Mouse (Mus musculus): Measurements from ENCODE around the gene Itga8. TPM values are rescaled to one million over a fixed set of nuclear protein-coding genes. Genes with fewer than 3 reads are reported as not detected.

Gene Itga8
- polyA plus RNA-seq (2015; fragmentation: Nextera tagmentation; extraction: Ambion mirVana): 0.74 and 1.4 TPM in 2 replicates

DNA sequence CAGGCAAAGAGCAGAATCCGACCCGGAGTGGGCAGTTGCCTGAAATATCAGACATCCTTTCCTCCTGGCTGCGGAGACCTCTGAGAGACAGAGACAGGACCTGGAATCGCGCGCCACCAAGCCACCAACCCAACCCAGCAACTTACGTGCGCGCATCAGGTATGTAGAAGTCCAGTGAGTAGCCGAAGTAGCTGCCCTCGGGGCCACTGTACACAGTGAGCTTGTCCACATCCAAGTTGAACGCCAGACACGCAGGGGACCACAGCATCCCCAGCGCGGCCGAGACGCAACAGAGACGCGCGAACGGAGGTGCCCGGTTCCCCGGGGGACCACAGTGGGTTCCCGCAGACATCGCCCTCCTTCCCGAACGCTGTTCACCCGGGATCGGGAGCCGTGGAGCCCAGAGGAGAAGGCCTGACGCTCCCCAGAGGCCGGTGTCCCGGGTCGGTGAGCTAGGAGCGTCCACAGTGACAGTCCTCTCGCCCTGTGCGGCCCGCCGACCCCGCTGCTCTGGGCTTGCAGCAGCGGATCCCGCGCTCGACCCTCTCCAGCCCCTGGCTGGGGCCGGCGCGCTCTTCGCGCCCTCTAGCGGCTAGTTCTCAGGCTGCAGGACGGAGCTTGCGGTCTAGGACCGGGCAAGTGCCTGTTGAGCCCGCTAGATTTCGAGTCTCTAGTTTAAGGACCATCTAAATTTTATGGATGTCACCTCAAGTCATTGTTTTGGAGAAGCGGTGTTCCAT lies at the start of gene Itga8:
TSS of gene Itga8 (minus strand) at position 492 of the 740 bp plus-strand sequence.
- peak; percentile 62 for DNase-seq (ENCODE audit: low spot score)

DNA sequence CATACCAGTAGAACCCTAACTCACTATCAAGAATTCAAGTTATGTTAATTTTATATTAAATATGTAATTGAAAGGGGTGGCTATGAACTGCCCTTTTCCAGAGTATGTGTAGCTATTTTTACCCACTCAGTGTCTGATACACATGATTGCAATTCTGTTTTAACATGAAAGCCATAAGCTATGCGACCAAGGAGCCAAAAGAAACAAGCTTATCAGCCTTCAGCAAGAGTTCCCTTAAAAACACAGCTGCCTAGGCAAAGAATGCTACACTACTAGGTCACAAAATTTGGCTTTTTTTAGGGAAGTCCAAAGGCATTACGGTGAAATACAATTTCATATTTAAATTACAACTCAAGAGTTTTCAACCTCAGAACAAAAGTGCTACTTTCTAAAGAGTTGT lies 47.2 kb upstream of the Itga8 start:
- DNase-seq (ENCODE audit: low spot score): no peak

DNA sequence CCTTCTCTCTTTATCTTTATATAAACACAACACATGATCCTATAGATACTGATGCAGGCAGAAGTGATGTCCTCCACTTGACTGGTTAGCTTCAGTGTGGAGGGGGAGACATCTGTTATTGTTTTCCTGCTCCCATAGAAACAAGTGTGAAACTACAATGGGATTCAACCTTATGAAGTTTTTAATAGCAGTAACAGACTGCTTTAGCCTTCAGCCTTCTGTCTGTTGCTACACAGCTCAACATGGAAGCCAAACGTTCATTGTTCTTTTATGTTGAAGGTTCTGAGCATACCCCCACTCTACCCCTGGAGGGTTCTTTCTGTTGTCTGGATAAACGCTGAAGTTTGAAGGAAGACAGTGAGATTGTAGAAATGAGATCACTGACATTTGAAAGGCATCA lies 30.2 kb upstream of the Itga8 start:
- no peak for DNase-seq (ENCODE audit: low spot score)

DNA sequence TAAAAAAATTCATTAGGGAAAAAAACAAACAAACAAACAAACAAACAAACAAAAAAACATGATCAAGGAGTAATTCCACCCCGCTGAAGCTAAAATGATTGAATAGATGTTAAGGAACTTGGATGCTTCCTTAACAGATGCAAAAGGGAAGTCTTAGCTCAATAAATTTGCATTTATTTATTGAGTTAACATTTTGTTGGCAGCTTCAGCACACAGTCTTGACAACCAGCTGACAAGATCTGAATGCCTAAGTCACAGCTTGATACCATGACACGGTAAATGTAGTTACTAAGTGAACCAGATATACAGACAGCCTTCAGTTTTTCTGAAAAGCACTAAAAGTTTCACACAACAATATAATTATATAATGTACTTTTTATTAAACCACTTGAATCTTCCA lies 27.9 kb upstream of the Itga8 start:
- DNase-seq (ENCODE audit: low spot score): no peak

DNA sequence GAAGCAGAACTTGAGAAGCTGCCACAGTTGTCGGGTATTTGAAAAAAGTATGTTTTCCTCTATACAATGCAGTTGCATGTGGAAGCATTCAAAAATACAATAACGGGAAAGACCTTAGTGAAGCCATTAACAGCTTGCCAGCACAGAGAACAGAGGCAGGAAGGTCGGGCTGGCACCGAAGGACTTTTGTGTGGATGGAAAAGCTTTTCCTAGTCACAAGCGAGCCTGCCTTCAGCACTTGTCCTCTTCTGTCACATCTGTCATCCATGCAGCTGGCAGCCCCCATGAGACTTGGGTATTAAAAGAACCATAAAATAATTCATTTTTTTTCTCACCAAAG lies 27.3 kb upstream of the Itga8 start:
- no peak for DNase-seq (ENCODE audit: low spot score)

DNA sequence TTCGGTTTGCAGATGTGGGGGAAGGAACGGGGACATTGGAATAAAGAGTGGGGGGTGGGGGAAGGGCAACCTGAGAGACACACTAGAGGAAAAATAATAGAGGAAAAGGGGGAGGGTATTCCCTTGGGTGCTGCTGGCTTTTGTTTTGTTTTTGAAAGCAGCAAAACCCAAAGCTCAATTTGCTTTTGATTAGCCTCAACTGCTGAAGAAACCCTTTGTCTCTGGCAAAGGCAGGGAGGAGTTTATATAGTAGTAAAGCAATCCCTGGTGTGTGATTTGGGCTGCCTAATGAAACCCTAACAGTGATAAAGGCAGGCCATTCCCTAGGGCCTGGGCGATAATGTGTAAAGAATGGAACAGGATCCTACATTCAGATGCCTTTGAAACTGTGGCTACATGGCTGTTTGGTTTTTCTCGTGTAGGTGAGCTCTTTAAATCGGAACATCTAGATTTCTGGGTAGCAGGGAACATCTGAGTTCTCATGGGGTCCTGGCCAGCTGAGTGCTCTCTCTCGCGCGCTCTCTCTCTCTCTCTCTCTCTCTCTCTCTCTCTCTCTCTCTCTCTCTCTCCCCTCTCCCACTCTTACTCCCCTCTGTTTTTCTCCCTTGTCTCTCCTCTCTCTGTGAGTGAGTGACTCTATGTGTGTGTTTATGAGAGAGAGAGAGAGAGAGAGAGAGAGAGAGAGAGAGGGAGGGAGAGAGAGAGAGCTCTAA lies 26.8 kb upstream of the Itga8 start:
- no peak for DNase-seq (ENCODE audit: low spot score)

DNA sequence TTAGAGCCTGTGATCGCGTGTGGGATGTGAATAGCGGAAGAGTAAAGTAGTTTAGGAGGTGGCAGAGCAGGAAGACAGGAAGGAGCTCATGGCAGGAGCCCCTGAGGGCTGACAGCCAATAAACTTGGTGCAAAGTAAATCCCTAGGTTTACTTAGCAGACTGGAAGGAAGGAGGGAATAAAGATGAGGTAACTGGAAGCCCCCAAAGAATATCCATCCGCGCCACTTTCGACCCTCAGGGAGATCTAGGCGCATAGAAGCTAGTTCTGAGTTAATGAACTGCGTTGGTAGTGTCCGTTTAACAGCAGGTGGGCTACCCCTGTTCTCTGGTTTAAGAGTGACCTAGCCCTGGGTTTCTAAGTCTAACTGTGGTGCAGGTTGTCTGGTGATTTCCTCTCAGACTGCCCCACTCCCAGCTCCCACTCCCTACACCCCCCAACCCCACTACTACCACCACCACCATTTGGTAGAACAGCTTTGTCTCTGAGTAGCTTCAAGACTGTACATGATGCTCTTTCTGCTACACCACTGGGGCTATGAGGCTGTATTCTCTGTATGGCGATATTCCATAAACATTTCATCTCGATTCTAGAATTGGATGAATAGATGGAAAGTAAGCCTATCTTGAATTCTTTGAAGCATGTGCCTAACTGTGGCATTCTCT lies 26.1 kb upstream of the Itga8 start:
- DNase-seq (ENCODE audit: low spot score): no peak

DNA sequence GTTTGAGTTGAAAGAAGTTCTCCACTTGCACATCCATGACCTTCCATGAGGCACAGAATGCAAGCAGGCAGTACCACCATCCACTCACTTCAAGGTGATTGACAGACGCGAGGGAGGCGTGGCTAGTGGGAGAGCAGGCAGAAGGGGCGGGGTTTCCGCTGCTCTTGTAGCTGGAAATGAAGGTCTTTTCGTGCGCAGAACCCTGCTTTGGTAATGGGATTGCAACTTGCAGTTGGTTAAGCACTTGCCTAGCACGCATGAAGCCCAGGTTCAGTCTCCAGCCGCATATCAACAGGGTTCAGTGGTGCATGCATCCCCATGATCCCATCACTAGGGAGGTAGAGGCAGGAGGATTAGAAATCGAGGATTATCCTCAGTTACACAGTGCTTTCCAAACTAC lies 25.5 kb upstream of the Itga8 start:
- peak; percentile 71 for DNase-seq (ENCODE audit: low spot score)

DNA sequence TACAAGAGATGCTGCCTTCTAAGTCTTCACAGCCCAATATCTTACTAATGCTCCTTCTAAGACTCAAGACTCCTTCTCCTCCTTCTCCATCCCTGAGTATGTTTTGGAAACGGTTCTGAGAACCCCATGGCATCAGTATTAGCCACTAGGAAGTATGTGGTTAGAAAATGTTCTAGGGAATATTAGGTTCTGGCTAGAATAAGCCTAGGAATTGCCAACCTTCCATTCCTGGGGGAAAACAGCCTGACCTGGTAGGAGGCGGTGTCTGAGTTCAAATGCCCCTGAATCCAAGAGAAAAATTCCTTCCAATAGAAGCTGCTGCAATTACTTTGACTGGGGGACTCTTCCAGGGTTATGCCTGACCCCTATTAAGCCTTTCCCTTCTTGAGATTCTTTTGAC lies 24.1 kb upstream of the Itga8 start:
- no peak for DNase-seq (ENCODE audit: low spot score)

DNA sequence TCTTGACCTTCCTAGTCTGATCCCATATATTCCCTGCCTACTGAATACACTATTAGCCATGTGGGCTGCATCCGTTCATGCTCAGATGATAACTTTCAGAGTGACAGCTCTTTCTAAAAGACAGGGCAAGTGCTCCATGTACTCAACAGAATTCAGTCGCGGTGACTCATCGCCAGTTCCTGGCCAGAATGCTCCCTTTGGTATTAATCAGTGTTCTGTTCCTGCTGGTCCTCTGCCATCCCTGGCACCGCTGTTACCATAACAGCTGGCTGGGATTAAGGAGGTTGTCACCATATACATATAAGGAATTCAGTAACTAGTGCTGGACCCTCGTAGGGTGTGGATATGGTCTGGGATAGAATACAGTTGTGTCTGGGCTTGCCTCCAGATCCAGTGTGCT lies 23.7 kb upstream of the Itga8 start:
- no peak for DNase-seq (ENCODE audit: low spot score)

DNA sequence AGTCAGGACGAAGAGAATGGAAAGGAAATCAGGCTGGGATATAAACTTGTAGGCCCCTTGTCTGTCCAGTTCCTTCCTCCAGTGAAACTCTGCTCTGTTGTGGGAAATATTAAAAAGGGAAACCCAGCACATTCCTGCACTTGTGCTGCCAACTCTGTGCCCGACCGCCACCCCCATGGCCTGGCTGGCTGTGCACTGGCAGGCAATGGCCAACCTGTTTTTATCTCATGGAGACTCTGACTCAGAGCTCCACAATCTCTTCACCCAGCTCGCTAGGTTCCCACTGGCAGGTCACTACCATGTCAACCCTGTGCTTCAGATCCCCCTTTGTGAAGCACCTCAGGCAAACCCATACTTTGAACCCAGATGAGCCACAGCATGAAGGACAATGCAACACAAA lies 19.2 kb upstream of the Itga8 start:
- DNase-seq (ENCODE audit: low spot score): no peak

DNA sequence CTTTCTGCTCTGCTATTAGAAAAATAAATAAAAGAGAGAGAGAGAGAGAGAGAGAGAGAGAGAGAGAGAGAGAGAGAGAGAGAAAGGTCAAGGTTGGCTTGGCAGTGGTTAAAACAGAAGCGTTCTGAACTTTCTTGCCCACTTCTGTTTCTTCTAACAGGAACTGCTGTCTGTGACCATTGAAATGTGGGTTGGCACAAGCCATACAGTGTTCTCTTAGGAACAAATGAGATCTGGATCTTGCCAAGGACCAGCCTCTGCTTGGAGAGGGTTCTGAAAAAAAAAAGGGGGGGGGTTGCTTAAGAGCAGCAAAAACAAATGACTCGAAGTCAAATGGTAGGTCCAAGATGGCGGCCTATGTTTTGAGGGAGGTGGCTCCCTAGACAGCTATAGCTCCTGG lies 17.0 kb upstream of the Itga8 start:
- DNase-seq (ENCODE audit: low spot score): no peak

DNA sequence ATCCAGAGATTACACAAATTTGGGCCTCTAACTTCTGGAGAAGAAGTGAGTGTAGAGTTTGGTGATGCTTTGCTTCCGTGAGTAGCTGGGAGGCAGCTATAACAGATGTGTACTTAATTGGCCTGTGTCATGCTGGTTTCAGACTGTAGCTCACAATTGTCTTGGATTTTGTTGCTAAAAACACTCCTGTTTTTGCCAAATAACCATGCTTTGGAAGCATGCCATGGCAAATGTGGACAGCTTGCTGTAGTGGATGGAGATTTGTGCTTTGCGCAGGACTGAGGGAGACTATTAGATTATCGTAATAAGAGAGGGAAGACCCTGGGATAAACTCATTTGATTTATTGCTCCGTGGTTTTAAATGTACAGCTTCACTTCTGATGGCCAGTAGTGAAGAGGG lies 16.3 kb upstream of the Itga8 start:
- DNase-seq (ENCODE audit: low spot score): no peak

DNA sequence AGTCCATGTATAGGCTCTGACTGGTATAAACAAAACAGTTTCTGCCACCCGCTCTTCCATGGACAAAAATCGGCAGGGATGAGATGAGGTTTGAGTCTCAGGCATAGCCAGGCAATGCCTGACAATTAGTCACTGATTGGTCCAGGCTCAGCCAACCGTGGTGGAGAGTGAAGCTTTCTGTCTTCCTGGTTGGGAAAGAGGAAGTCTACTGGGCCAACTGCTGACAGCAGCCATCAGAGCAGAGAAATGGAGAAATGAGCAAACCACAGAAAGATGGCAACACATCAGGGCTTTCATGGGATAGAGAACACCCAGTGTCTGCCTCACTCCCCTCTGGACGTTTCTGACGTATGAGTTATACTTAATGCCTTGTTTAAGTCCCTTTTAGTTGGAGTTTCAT lies 15.6 kb upstream of the Itga8 start:
- no peak for DNase-seq (ENCODE audit: low spot score)

DNA sequence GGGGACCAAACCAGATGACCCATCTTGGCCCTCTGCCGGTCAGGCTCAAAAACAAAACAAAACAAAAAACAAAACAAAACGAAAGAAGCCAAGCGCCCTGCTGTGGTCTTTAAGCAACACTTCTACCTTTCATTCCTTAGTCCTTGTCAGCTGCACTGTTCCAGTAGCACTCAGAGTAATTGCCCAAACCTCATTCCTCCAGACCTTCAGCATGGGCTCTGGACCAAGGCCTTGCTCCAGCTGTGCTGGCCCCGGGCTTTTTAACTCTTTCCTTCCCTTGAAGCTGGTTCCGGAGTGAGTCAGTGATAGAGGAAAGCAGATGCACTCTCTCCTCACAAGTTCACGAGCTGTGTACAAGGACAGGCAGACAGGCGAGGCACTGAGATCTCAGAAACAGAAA lies 14.6 kb upstream of the Itga8 start:
- DNase-seq (ENCODE audit: low spot score): no peak

DNA sequence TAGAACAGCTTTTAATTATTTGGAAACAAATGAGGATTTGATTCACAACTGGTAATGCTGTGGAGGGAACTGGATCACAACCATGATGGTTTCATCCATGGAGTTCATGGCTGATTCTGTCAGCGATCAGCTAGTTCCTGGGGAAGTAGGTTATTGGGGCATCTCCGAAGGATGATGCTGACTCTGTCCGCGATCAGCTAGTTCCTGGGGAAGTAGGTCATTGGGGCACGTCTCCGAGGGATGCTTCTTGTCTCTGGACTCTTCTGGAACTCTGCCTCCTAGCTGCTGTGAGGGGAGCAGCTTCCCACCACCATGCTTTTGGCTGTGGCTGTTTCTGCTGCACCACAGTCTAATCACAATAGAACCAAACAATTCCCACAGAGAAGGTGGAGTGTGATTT lies 12.3 kb upstream of the Itga8 start:
- no peak for DNase-seq (ENCODE audit: low spot score)

DNA sequence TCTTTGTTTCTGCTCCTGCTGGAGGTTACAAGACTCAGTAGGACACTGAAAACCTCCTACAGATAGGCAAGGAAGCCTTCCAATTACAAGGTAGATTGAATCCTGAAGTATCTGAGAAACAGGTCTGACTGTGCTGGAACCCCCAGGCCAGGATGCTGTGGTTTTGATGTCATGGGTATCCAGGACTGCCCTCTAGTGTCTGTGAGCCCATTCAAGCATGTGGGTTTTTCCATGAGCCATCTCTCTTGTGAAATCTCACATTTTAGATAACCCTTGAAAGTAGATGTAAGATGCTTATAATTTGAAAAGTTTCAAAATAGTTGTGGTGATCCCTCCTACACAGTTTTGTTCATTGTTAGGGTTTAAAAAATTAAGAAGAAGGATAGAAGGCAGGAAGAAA lies 6.7 kb upstream of the Itga8 start:
- DNase-seq (ENCODE audit: low spot score): no peak

DNA sequence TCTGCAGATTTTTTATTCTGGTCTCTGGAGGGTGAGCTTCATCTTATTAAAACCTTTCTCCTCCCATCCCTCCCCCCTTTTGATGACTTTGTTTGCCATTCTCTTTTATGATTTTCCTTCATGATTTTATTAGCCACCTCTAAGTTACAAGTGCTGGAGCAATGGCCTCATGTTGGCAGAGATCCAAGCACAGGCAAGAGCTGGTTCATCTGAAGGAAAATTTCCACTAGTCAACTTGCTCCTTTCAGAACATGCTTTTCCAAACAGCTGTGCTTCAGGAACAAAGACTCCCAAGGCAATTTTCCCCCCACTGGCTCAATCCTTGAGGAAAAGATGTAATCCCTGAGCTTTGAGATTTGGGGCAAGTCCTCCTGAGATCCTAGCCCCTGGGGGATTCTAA lies 5.6 kb upstream of the Itga8 start:
- DNase-seq (ENCODE audit: low spot score): no peak

DNA sequence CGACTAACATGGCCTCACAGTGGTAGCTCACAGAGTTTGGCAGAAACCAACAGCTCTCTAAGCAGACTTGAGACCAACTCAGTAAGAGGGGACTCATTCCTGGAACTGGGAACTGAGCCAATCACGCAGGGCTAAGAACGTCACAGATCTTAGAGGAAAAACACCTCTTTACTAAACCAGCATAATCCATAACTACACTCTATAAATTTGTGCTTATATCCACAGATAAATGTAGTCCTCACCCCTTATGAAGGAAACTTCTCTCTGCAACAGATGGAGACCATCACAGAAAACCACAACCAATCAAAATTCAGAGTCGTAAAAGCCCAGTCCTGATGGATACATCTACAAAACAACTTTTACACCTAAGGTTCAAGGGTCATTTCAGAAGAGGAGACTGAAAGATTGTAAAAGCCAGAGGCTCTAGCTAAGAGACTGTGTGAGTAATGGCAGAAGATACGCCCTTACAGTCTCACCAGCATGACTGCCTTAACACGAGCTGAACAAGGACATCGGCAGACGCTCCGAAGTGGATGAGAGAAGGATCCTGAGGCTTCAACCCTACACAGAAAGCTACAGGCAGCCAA lies 3.4 kb upstream of the Itga8 start:
- DNase-seq (ENCODE audit: low spot score): no peak

DNA sequence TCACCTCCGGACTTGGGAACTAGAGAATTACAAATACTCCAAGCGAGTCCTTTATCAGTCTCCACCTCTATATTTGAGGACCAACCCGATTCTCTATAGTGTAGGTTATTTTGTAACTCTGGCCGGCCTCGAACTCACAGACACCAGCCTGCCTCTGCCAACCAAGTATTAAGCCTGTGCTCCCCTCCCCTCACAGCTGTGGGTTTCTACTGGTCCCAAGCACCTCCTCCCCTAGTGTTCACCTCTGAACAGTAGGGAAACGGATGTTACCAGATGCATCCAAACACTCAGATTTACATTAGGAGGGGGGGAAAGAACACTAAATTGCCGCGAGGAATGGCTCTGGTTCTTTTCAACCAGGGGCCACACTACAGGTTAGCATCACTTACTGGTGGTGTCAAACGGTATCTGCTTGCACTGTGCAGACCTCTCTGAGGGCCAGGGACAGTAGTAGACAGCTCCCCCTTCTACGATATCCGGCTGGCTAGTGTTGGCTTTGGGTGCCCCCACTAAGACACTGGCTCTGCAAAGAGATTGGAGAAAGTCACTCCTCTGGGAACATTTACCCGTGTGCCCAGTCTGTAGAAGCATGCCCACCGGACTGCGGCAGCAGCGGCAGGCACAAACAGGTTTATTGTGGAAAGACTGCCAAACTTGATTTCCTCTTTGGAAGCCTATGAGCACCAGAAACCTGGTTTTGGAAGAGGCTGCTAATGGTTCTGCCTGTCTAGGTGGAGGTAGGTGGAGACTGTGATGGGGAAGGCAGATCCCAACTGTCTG lies 1.1 kb downstream of the Itga8 start:
- DNase-seq (ENCODE audit: low spot score): no peak

DNA sequence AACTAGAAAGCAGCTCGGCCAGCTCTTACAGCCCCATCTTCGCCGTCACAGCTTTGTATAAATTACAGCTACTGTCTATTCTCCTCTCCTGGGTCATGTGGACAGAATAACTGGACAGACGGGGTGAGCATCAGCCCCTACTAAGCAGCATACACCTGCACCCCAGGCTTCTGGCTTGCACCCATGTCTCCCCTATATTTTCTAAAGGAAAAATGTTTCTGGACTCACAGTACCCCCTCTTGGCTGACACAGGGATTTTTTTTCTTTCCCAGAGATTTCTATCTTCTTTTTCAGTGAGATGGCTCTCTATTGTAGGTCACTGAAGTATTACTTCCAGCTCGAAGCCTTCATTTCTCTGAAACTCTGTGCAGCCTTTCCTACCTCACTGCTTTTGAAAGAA lies 4.4 kb downstream of the Itga8 start:
- no peak for DNase-seq (ENCODE audit: low spot score)

DNA sequence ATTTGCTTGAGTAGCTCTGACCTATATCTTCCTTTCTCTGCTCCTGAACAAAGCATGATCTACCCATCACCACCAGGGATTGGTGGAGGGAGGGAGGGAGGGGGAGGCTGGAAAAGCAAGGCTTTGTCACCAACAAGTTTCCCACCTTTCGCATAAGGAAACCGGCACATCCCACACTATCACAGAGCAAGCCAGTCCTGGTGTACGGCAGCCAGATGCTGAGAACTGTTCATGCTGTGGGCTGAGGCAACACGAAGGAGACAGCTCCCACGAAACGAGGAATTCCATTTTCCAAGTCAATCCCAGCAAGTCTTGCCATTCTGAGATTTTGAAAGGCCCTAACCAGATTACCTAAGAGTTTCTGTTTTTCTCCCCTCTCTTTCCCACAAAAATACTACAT lies 6.6 kb downstream of the Itga8 start:
- DNase-seq (ENCODE audit: low spot score): no peak
